Mouse (Mus musculus): ENCODE measurements around the gene Spon1. TPM values are rescaled to one million over a fixed set of nuclear protein-coding genes. Genes with fewer than 3 reads are reported as not detected.

The Spon1 gene
- polyA plus RNA-seq, 1 experiment from 2014 or later = 73.1 TPM

GRCm38 (mm10) chr7:114081633-114082420 is 316.0 kb downstream of the Spon1 start:
- Histone ChIP-seq H3K27me3 (ENCODE audit: low read depth, poor library complexity, severe bottlenecking) (no peaks in the 10 kb centered on the region), H3K4me3 (no peak overlapping the region), H3K27ac (replicated peaks) (no peak overlapping the region), H3K4me1 (peaks cover 8% of the 10 kb centered on the region), H3K36me3 (peaks cover 4% of the 10 kb centered on the region; the same call in 1 of the 2 replicates), H3K9me3 (replicated peaks) (no peaks in the 10 kb centered on the region)
- 87% methylated on average over 21 of the region's 21 CpGs for WGBS
- DNase-seq (ENCODE audit: low spot score) = no peak

GRCm38 (mm10) chr7:114083088-114083487 is 317.3 kb downstream of the Spon1 start:
- H3K4me1 ChIP-seq = peaks cover 20% of the 10 kb centered on the region
- H3K27ac ChIP-seq (replicated peaks) = no peak overlapping the region
- H3K36me3 ChIP-seq = peaks cover 4% of the 10 kb centered on the region; the same call in 1 of the 2 replicates
- H3K9me3 ChIP-seq (replicated peaks) = no peaks in the 10 kb centered on the region
- 100% methylated on average over 2 of the region's 2 CpGs for WGBS
- no peak overlapping the region for H3K4me3 ChIP-seq
- DNase-seq (ENCODE audit: low spot score) = no peak
- H3K27me3 ChIP-seq (ENCODE audit: low read depth, poor library complexity, severe bottlenecking) = no peaks in the 10 kb centered on the region

GRCm38 (mm10) chr7:114083760-114084159 is 318.0 kb downstream of the Spon1 start:
- H3K36me3 ChIP-seq = peaks cover 4% of the 10 kb centered on the region; the same call in 1 of the 2 replicates
- H3K9me3 ChIP-seq (replicated peaks) = no peaks in the 10 kb centered on the region
- DNase-seq (ENCODE audit: low spot score) = no peak
- H3K4me1 ChIP-seq = peaks cover 27% of the 10 kb centered on the region
- H3K4me3 ChIP-seq = no peak overlapping the region
- no peaks in the 10 kb centered on the region for H3K27me3 ChIP-seq (ENCODE audit: low read depth, poor library complexity, severe bottlenecking)
- 80% methylated on average over 3 of the region's 3 CpGs for WGBS
- H3K27ac ChIP-seq (replicated peaks) = no peak overlapping the region

- 83% methylated on average over 6 of the region's 6 CpGs for WGBS
- H3K27me3 ChIP-seq (ENCODE audit: low read depth, poor library complexity, severe bottlenecking) = no peaks in the 10 kb centered on the region
- H3K9me3 ChIP-seq (replicated peaks) = no peaks in the 10 kb centered on the region
- no peak for DNase-seq (ENCODE audit: low spot score)
- no peak overlapping the region for H3K27ac ChIP-seq (replicated peaks)
- no peaks in the 10 kb centered on the region for H3K36me3 ChIP-seq
- no peak overlapping the region for H3K4me3 ChIP-seq
- H3K4me1 ChIP-seq = peaks cover 39% of the 10 kb centered on the region
These were observed 320.4 kb downstream of the Spon1 start for GRCm38 (mm10) chr7:114086021-114086710.

- no peak for DNase-seq (ENCODE audit: low spot score)
- Histone ChIP-seq H3K36me3 (no peaks in the 10 kb centered on the region), H3K27ac (replicated peaks) (peak overlapping the region; percentile 24; the same call in 1 of the 2 replicates), H3K9me3 (replicated peaks) (no peaks in the 10 kb centered on the region), H3K27me3 (ENCODE audit: low read depth, poor library complexity, severe bottlenecking) (no peaks in the 10 kb centered on the region), H3K4me1 (peaks cover 46% of the 10 kb centered on the region), H3K4me3 (no peak overlapping the region)
- WGBS = 38% methylated on average over 6 of the region's 6 CpGs
These were observed 321.5 kb downstream of the Spon1 start for GRCm38 (mm10) chr7:114087341-114087740.

- Histone ChIP-seq H3K9me3 (replicated peaks) (no peaks in the 10 kb centered on the region), H3K36me3 (no peaks in the 10 kb centered on the region), H3K4me1 (peaks cover 46% of the 10 kb centered on the region), H3K27me3 (ENCODE audit: low read depth, poor library complexity, severe bottlenecking) (no peaks in the 10 kb centered on the region), H3K27ac (replicated peaks) (no peak overlapping the region), H3K4me3 (no peak overlapping the region)
- DNase-seq (ENCODE audit: low spot score) = peak; percentile 33
- WGBS = 15% methylated on average over 11 of the region's 11 CpGs
These were observed 322.2 kb downstream of the Spon1 start for GRCm38 (mm10) chr7:114087986-114088385.

GRCm38 (mm10) chr7:114088918-114089317 is 323.1 kb downstream of the Spon1 start:
- 65% methylated on average over 5 of the region's 5 CpGs for WGBS
- Histone ChIP-seq H3K9me3 (replicated peaks) (no peaks in the 10 kb centered on the region), H3K4me3 (no peak overlapping the region), H3K27ac (replicated peaks) (no peak overlapping the region), H3K4me1 (peaks cover 46% of the 10 kb centered on the region), H3K36me3 (no peaks in the 10 kb centered on the region), H3K27me3 (ENCODE audit: low read depth, poor library complexity, severe bottlenecking) (no peaks in the 10 kb centered on the region)
- no peak for DNase-seq (ENCODE audit: low spot score)

GRCm38 (mm10) chr7:114090231-114090630 is 324.4 kb downstream of the Spon1 start:
- Histone ChIP-seq H3K27ac (replicated peaks) (no peak overlapping the region), H3K36me3 (no peaks in the 10 kb centered on the region), H3K27me3 (ENCODE audit: low read depth, poor library complexity, severe bottlenecking) (no peaks in the 10 kb centered on the region), H3K4me3 (no peak overlapping the region), H3K9me3 (replicated peaks) (no peaks in the 10 kb centered on the region), H3K4me1 (peaks cover 50% of the 10 kb centered on the region)
- no peak for DNase-seq (ENCODE audit: low spot score)
- 84% methylated on average over 3 of the region's 3 CpGs for WGBS

- no peaks in the 10 kb centered on the region for H3K9me3 ChIP-seq (replicated peaks)
- DNase-seq (ENCODE audit: low spot score) = no peak
- WGBS = 78% methylated on average over 10 of the region's 10 CpGs
- H3K27ac ChIP-seq (replicated peaks) = no peak overlapping the region
- H3K27me3 ChIP-seq (ENCODE audit: low read depth, poor library complexity, severe bottlenecking) = no peaks in the 10 kb centered on the region
- H3K36me3 ChIP-seq = no peaks in the 10 kb centered on the region
- peaks cover 50% of the 10 kb centered on the region for H3K4me1 ChIP-seq
- H3K4me3 ChIP-seq = no peak overlapping the region
These were observed 325.2 kb downstream of the Spon1 start for GRCm38 (mm10) chr7:114090892-114091545.
